Mouse (Mus musculus) cortical plate, adult 2 months (tissue): Measurements from ENCODE around the gene Duxf3. TPM values are rescaled to one million over a fixed set of nuclear protein-coding genes. Genes with fewer than 3 reads are reported as not detected.
"Not testable (repeated sequence)": the region's sequence is repeated elsewhere in the genome, so short reads cannot be mapped to it uniquely, and the experiment has no call there.

ENCODE experiments used
- H3K27ac ChIP-seq: fragments of 200-500 bp; 2 replicates; pipeline ENCODE4 v1.5.1; 2012; ENCODE audit warnings: low read length, control low read depth, inconsistent platforms; ENCODE audit not compliant: insufficient read depth
- H3K4me1 ChIP-seq: fragments of 200-500 bp; 2 replicates; pipeline ENCODE4 v1.6.1; 2011; ENCODE audit warnings: low read length; ENCODE audit not compliant: control insufficient read depth, insufficient read depth
- H3K4me3 ChIP-seq: fragments of 200-500 bp; 2 replicates; pipeline ENCODE4 v1.5.1; 2011; ENCODE audit warnings: mild to moderate bottlenecking, low read length, control low read depth; ENCODE audit not compliant: insufficient read depth
- CTCF ChIP-seq: fragments of 200-500 bp; IDR thresholded peaks from 2 replicates; pipeline ENCODE4 v1.5.1; 2011; ENCODE audit warnings: mild to moderate bottlenecking, control low read depth, low read length; ENCODE audit not compliant: insufficient read depth; ENCODE audit errors: extremely low read depth
- POLR2A ChIP-seq: fragments of 200-500 bp; IDR thresholded peaks from 2 replicates; pipeline ENCODE4 v1.6.1; 2011; ENCODE audit warnings: mild to moderate bottlenecking, low read length, control low read depth; ENCODE audit not compliant: insufficient read depth; ENCODE audit errors: extremely low read depth
- polyA plus RNA-seq: library from polyadenylated mRNA; depleted of rRNA; stranded (reverse); fragments of >200 nt; gene quantifications from 2 replicates; pipeline ENCODE4 v1.2.3, GENCODE M21; 2012; rRNA removed

The Duxf3 gene
- polyA plus RNA-seq, result 0.06 and 0.09 TPM in 2 replicates

DNA sequence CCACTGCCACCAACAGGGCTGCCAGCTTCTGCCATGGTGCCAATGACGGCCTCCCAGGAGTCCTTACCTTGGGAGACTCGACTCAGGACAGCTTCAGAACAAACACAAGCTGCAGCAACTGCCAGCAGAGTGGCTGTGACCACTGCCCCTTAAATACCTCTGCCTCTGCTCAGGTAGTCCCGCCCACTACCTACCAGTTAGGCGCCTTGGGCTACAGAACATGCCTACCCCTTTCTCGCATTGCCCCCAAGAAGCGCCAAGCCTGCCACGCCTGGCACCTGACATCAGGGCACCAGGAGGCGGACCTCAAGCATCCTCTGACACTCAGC lies at the start of gene Duxf3:
Gene Duxf3, minus strand, starts transcription at position 35 of the 329 bp plus-strand sequence.
- not testable (repeated sequence) for H3K4me1 ChIP-seq, H3K27ac ChIP-seq, H3K4me3 ChIP-seq

GRCm38 (mm10) chr10:58282238-58282637 lies 49.8 kb upstream of the Duxf3 start:
- Histone ChIP-seq H3K4me3 (no peak overlapping the region), H3K27ac (no peak overlapping the region), H3K4me1 (no peaks in the 10 kb centered on the region)
- TF ChIP-seq CTCF (no peak), POLR2A (no peak)

- Histone ChIP-seq H3K27ac (no peak overlapping the region), H3K4me3 (no peak overlapping the region), H3K4me1 (peaks cover 2% of the 10 kb centered on the region; the same call in 1 of the 2 replicates)
- no peak for TF ChIP-seq CTCF
- TF ChIP-seq POLR2A, result no peak
Observed at GRCm38 (mm10) chr10:58258466-58258865, 26.0 kb upstream of the Duxf3 start.

DNA sequence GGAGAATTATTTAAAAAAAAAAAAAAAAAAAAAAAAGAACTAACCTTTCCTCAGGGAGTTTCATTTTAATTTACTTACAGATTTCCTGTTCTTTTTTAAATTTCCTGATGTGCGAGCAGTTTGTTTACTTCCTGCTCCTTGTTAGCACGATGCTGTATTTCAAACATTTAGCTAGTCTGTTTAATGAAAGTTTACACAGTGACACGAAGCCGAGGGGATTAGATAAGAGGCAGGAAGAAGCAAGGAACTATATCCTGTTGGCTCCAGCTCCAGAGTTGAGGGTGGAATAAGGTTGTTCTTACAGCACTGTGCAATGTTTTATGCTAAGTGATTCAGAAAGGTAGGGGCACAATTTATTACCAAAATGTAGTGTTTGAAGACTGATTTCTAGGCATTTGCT lies 23.5 kb upstream of the Duxf3 start:
- no peak overlapping the region for H3K27ac ChIP-seq

DNA sequence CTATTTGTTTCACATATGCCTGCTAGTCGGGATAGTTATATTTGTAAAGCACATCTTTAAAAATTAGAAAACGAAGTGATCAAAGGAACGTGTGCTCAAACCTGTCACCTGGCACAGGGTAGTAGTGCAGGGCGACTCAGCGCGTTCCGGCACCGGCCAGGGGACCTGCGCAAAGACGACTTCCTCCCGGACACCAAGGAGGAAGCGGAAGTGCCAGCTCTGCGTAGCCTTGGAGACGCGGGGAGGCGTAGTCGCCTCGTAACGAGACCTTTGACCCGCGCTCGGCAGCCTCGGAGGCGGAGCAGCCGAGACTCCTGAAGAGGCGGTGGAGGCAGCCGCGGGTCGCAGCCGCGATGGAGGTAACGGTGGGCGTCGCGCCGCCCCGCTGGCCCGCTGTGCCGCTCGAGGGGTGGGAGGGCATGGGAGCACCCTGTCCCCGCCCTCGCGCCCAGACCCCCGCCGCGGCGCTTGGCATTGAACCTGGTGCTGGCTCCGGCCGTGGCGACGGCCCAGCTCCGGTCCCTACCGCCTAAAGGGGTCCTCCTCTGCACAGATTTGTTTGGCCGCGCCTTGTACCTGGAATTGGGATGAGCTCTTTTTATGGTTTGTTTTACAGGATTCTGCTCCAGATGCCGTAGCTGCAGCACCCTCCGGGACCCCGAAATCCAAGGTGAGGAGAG lies 22.9 kb upstream of the Duxf3 start, which contains the start of gene Gcc2:
Gene Gcc2, plus strand, starts transcription at position 285 of the 680 bp plus-strand sequence.
- Histone ChIP-seq H3K4me3 (peak within 1 kb of the TSS; percentile 65), H3K4me1 (peaks cover 2% of the 10 kb centered on the region; the same call in 1 of the 2 replicates), H3K27ac (peak within 1 kb of the TSS; percentile 36; the same call in 1 of the 2 replicates)
- TF ChIP-seq CTCF (no peak), POLR2A (peak; percentile 93)

More for the DNA sequence above, 23.5 kb upstream of the Duxf3 start:
- peak overlapping the region; percentile 65 for H3K4me3 ChIP-seq
- TF ChIP-seq CTCF, result no peak
- TF ChIP-seq POLR2A, result no peak
- peaks cover 2% of the 10 kb centered on the region; the same call in 1 of the 2 replicates for H3K4me1 ChIP-seq

- peak overlapping the region; percentile 65 for H3K4me3 ChIP-seq
- H3K27ac ChIP-seq, result no peak overlapping the region
- peaks cover 2% of the 10 kb centered on the region; the same call in 1 of the 2 replicates for H3K4me1 ChIP-seq
- TF ChIP-seq CTCF (no peak), POLR2A (no peak)
Observed at GRCm38 (mm10) chr10:58254635-58255175, 22.2 kb upstream of the Duxf3 start.

DNA sequence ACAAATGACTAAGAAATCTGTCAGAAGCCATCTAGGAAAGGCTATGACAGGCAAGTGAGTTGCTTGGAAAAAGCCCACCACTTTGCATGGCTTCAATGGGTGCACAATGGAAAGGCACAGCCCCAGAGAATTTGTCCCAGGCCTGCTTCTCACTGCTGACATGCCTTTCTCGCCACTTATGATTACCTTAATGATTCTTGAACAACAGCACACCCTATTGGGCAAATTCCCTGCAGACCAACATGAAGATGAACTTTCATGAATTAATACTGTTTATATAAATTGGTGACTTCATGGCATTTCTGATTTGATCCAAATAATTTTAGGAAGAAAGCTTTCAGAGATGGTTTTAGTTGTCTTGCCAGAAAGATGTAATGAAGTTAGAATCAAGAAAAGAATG lies 17.1 kb upstream of the Duxf3 start:
- TF ChIP-seq CTCF, result no peak
- TF ChIP-seq POLR2A, result no peak
- no peak overlapping the region for H3K4me3 ChIP-seq
- no peaks in the 10 kb centered on the region for H3K4me1 ChIP-seq
- no peak overlapping the region for H3K27ac ChIP-seq

DNA sequence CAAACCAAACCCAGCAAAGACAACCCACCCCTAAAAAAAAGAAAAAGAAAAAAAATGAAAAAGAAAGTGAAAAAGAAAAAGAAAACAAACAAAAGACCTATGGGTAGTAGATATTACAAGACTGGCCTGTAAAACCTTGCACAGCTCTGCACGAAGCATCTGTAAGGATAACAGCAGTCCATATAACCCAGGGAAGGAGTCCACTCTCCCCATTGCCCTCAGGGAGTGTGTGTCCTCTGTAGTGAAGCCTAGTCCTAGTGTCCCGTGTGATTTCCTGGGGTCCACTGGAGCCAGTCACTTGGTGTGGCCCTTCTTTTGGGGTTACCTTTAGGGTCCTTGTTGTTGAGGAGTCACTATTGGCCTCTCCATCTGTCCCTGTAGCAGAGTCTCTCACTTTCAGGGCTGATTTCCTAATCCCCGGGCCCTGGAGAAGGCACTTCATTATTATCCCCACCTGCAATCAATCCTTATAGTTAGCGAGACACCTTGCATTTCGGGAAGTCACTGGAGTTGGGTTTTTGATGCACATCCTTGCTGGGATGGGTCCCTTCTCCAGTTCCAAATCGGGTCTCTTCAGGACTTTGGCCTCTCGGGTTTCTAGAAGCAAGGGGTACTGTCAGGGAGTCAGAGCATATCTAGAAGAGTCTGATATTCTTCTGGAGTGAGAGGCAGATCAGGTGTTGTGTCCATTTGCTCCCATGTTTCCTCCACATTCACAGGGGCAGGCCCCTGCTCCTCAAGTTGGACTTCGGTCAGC lies 6.7 kb upstream of the Duxf3 start:
- H3K27ac ChIP-seq, H3K4me3 ChIP-seq, H3K4me1 ChIP-seq: not testable (repeated sequence)

DNA sequence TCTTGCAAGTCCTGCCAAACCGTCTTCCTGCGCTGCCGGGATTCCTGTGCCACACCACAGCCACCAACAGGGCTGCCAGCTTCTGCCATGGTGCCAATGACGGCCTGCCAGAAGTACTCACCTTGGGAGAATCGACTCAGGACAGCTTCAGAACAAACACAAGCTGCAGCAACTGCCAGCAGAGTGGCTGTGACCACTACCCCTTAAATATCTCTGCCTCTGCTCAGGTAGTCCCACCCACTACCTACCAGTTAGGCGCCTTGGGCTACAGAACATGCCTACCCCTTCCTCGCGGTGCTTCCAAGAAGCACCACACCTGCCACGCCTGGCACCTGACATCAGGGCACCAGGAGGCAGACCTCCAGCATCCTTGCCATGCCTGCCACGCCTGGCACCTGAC lies 4.1 kb upstream of the Duxf3 start, which contains the start of gene Gm4981:
Gene Gm4981, minus strand, starts transcription at position 89 of the 400 bp plus-strand sequence.
- Histone ChIP-seq H3K4me1 (no peaks in the 10 kb centered on the region), H3K4me3 (no peak within 1 kb of the TSS), H3K27ac (no peak within 1 kb of the TSS)
- TF ChIP-seq POLR2A (no peak), CTCF (no peak)

GRCm38 (mm10) chr10:58234985-58235384 lies 2.5 kb upstream of the Duxf3 start:
- H3K4me3 ChIP-seq, H3K27ac ChIP-seq, H3K4me1 ChIP-seq: not testable (repeated sequence)

- H3K27ac ChIP-seq, H3K4me3 ChIP-seq: not testable (repeated sequence)
Observed at GRCm38 (mm10) chr10:58233740-58234121, 1.3 kb upstream of the Duxf3 start.

DNA sequence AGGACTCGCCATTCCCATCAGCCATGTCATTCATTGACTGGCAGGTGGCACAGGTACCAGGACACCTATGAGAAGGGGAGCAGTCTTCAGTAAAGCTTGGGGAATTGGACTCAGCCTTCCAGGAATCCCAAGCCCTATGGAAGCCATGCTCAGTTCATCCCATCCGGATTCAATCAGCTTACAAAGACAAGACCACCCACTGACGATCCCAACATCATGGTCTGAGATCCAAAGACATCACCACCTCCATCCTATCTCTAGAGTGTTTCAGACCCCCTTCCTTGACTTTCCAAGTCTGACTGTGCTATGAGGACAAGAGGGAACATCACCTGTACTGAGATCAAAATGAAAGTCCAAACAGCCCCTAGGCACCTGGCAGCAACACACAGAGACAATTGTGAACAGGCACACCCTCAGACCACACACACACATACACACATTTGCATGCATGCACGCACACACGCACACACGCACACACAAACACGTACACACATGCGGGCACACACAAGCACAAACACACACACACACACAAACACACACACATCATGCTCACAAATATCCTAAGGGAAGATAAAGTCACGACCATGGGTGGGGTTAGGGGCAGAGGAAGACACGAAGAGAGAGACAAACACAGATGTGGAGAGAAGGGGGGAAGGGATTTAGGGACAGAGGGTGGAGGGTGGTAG lies 722 bp upstream of the Duxf3 start:
- H3K27ac ChIP-seq, H3K4me1 ChIP-seq, H3K4me3 ChIP-seq: not testable (repeated sequence)

More at GRCm38 (mm10) chr10:58233740-58234121, 1.3 kb upstream of the Duxf3 start:
- not testable (repeated sequence) for H3K4me1 ChIP-seq

- H3K4me3 ChIP-seq, H3K27ac ChIP-seq, H3K4me1 ChIP-seq: not testable (repeated sequence)
Observed at GRCm38 (mm10) chr10:58231779-58232640, 465 bp downstream of the Duxf3 start.
